Comparison of ENCODE assay signal across 7 mouse cellular contexts in genomic region chr4:123588353-123589301, GRCm38 (mm10).
DNase-seq lines count a peak whose midpoint lies in the region; ATAC-seq lines count a peak whose summit lies in the region.

No protein-coding gene starts in this region.

- no peaks in the 10 kb centered on the region for H3K27me3 ChIP-seq in heart, embryonic 16.5 days (ENCODE audit: control insufficient read depth, insufficient read depth, low read length)
- no peaks in the 10 kb centered on the region for H3K27me3 ChIP-seq in limb, embryonic 15.5 days
- H3K27me3 ChIP-seq in stomach, embryonic 16.5 days (ENCODE audit: control insufficient read depth, insufficient read depth, low read length) = no peaks in the 10 kb centered on the region

- H3K9ac ChIP-seq in heart, embryonic 16.5 days (ENCODE audit: low read length) = no peak overlapping the region
- H3K9ac ChIP-seq in limb, embryonic 15.5 days = no peak overlapping the region
- H3K9ac ChIP-seq in stomach, embryonic 16.5 days (ENCODE audit: low read length) = peak overlapping the region; percentile 7; the same call in 1 of the 2 replicates

- no peaks in the 10 kb centered on the region for H3K9me3 ChIP-seq in heart, embryonic 16.5 days (replicated peaks; ENCODE audit: control insufficient read depth, low read length)
- H3K9me3 ChIP-seq in limb, embryonic 15.5 days = no peaks in the 10 kb centered on the region
- H3K9me3 ChIP-seq in stomach, embryonic 16.5 days (replicated peaks; ENCODE audit: control insufficient read depth, low read length) = no peaks in the 10 kb centered on the region

- DNase-seq in urinary bladder, postnatal 14 days (ENCODE audit: low spot score) = peak; percentile 67
- DNase-seq in urinary bladder, adult 2 months (ENCODE audit: low spot score) = no peak
- peak; percentile 68 for DNase-seq in brain, adult 2 months (ENCODE audit: low read depth, low spot score)
- no peak for DNase-seq in spleen, postnatal 4 days (ENCODE audit: low spot score in 2 of 2)

- peak overlapping the region; percentile 70 for H3K27ac ChIP-seq in heart, embryonic 16.5 days (ENCODE audit: low read length)
- peak overlapping the region; percentile 73 for H3K27ac ChIP-seq in limb, embryonic 15.5 days
- H3K27ac ChIP-seq in stomach, embryonic 16.5 days (ENCODE audit: low read length) = peak overlapping the region; percentile 79

- H3K4me1 ChIP-seq in heart, embryonic 16.5 days (ENCODE audit: control insufficient read depth, insufficient read depth, low read length) = peaks cover 36% of the 10 kb centered on the region
- H3K4me1 ChIP-seq in limb, embryonic 15.5 days = peaks cover 26% of the 10 kb centered on the region
- H3K4me1 ChIP-seq in stomach, embryonic 16.5 days (ENCODE audit: control insufficient read depth, insufficient read depth, low read length) = peaks cover 31% of the 10 kb centered on the region

- no peaks in the 10 kb centered on the region for H3K36me3 ChIP-seq in heart, embryonic 16.5 days (ENCODE audit: control insufficient read depth, insufficient read depth)
- H3K36me3 ChIP-seq in limb, embryonic 15.5 days = no peaks in the 10 kb centered on the region
- H3K36me3 ChIP-seq in stomach, embryonic 16.5 days (ENCODE audit: control insufficient read depth, insufficient read depth, low read length) = no peaks in the 10 kb centered on the region

- no peak overlapping the region for H3K4me3 ChIP-seq in heart, embryonic 16.5 days (ENCODE audit: low read length)
- H3K4me3 ChIP-seq in limb, embryonic 15.5 days = no peak overlapping the region
- H3K4me3 ChIP-seq in stomach, embryonic 16.5 days (replicated peaks; ENCODE audit: low read length) = no peak overlapping the region

- peak; percentile 56 for ATAC-seq in heart, embryonic 16.5 days (replicated peaks; ENCODE audit: extremely low read depth, insufficient read depth, low FRiP score)
- peak; percentile 33; the same call in 1 of the 2 replicates for ATAC-seq in limb, embryonic 15.5 days (ENCODE audit: insufficient number of reproducible peaks, low FRiP score, low TSS enrichment, low read depth)
- ATAC-seq in stomach, embryonic 16.5 days (ENCODE audit: insufficient read depth, low FRiP score) = peak; percentile 71

- no peak overlapping the region for H3K4me2 ChIP-seq in heart, embryonic 16.5 days (ENCODE audit: low read depth, low read length)
- H3K4me2 ChIP-seq in limb, embryonic 15.5 days = no peak overlapping the region
- H3K4me2 ChIP-seq in stomach, embryonic 16.5 days (ENCODE audit: low read depth, low read length) = no peak overlapping the region

- WGBS in heart, embryonic 16.5 days = 18% methylated on average over 7 of the region's 7 CpGs
- 23% methylated on average over 7 of the region's 7 CpGs for WGBS in limb, embryonic 15.5 days
- WGBS in stomach, embryonic 16.5 days = 19% methylated on average over 7 of the region's 7 CpGs

Comparison
In these comparisons a context has a peak if more than half of its experiments do, and no peak if none do; other contexts are left out.
1. DNase-seq: peak in urinary bladder, postnatal 14 days (single experiment) and brain, adult 2 months (single experiment); none in urinary bladder, adult 2 months (single experiment) and spleen, postnatal 4 days (0 of 2).
2. Peak in every context shown above with its lines, with median percentiles within 50 percentile points of each other: ATAC-seq and H3K27ac ChIP-seq.